ENCODE assay signal across 14 mouse cellular contexts in genomic region chr15:93229028-93229427, GRCm38 (mm10). TPM values are rescaled to one million over a fixed set of nuclear protein-coding genes. Genes with fewer than 3 reads are reported as not detected.
A peak's percentile ranks its signal among the peaks of the same experiment; 100 is the strongest.
DNase-seq lines count a peak whose midpoint lies in the region; ATAC-seq lines count a peak whose summit lies in the region.
"Had no signal": no experiment of that assay in that cellular context is flagged by ENCODE, and none has a peak within 500 bp of the region (broad histone marks: within the 10 kb centered on the region; RNA-seq: fewer than 3 reads in every experiment).

No protein-coding gene starts in this region.

- intact Hi-C loops in heart, postnatal 36 days (cut with DNase I): no loop called here

- peak; percentile 92 for ATAC-seq in common myeloid progenitor, adult 5-6 weeks (replicated peaks; ENCODE audit: low read depth, poor library complexity, severe bottlenecking)
- ATAC-seq in megakaryocyte-erythroid progenitor cell, adult 5-6 weeks (replicated peaks; ENCODE audit: low FRiP score, low TSS enrichment, poor library complexity, severe bottlenecking): peak; percentile 38
- ATAC-seq: forebrain, embryonic 16.5 days; lung, postnatal 0 days had no signal

- peak; percentile 25 for DNase-seq in CD4-positive, CD25-positive, alpha-beta regulatory T cell, adult 2 months (ENCODE audit: low read depth, low spot score)
- DNase-seq in thymus, postnatal 14 days: peak; percentile 38
- DNase-seq in frontal cortex, adult 2 months (ENCODE audit: extremely low spot score in 1 of 2, low spot score in 1 of 2): no peak
- DNase-seq in heart, postnatal 36 days: no peak
- no peak for DNase-seq in B cell, adult 2 months
- DNase-seq: adrenal gland, postnatal 25 days; cerebellum, adult 2 months; kidney, adult 11 months; kidney, postnatal 14 days; spleen, adult 18-20 months had no signal

RNA-seq across cellular contexts. Expression of gene Gxylt1, which starts 46.0 kb away (rescaled TPM):
- total RNA-seq in common myeloid progenitor, adult 5-6 weeks (2017): 19.9 and 20.7 TPM in 2 replicates
- 7.2 and 8.2 TPM in 2 replicates for total RNA-seq in megakaryocyte-erythroid progenitor cell, adult 5-6 weeks (2014; fragmentation: Nextera tagmentation)
- total RNA-seq in megakaryocyte-erythroid progenitor cell, adult 5-6 weeks (2017): 11.0 and 12.6 TPM in 2 replicates
- polyA plus RNA-seq in frontal cortex, adult 2 months (2012; rRNA removed): 8.0 and 8.1 TPM in 2 replicates
- 10 to 100 TPM; 10.6 to 12.3 TPM for total RNA-seq in heart, postnatal 36 days (2021)

Comparison
In these comparisons a context has a peak if more than half of its experiments do, and no peak if none do; other contexts are left out.
1. DNase-seq: peak in CD4-positive, CD25-positive, alpha-beta regulatory T cell, adult 2 months (single experiment) and thymus, postnatal 14 days (single experiment); none in frontal cortex, adult 2 months (0 of 2), heart, postnatal 36 days (0 of 2) and B cell, adult 2 months (0 of 2).